Mouse (Mus musculus): ENCODE measurements around the gene Siae. TPM values are rescaled to one million over a fixed set of nuclear protein-coding genes. Genes with fewer than 3 reads are reported as not detected.

The Siae gene
- 6.3 and 7.0 TPM in 2 replicates for polyA plus RNA-seq (2012; rRNA removed)

GRCm38 (mm10) chr9:37554838-37555748 is at the start of gene Siae:
Gene Siae, plus strand, starts transcription at chr9:37555698.

GRCm38 (mm10) chr9:37527396-37528224 is 27.9 kb upstream of the Siae start, which contains the start of gene Esam:
Gene Esam, plus strand, starts transcription at chr9:37528078.

GRCm38 (mm10) chr9:37539170-37540025 is 16.1 kb upstream of the Siae start, which contains the start of gene Vsig2:
Gene Vsig2, plus strand, starts transcription at chr9:37539255.

GRCm38 (mm10) chr9:37552536-37553293 is 2.8 kb upstream of the Siae start, which contains the start of gene Nrgn:
Gene Nrgn, minus strand, starts transcription at chr9:37552904.

GRCm38 (mm10) chr9:37613182-37613910 is 57.8 kb downstream of the Siae start, which contains the start of gene Spa17:
Gene Spa17, minus strand, starts transcription at chr9:37613722.

GRCm38 (mm10) chr9:37656931-37657481 is 101.5 kb downstream of the Siae start, which contains the start of gene Tbrg1:
Gene Tbrg1, minus strand, starts transcription at chr9:37657312.

GRCm38 (mm10) chr9:37669115-37669514 is 113.6 kb downstream of the Siae start, which contains the start of gene Panx3:
Gene Panx3, minus strand, starts transcription at chr9:37669235.

Other genes starting within 250 kb of the Siae start
- 3.1 and 3.3 TPM in 2 replicates for gene Ccdc15, start 207.3 kb upstream of the Siae start, polyA plus RNA-seq (2012; rRNA removed)
- 4.7 and 5.5 TPM in 2 replicates for gene Hepacam, start 188.3 kb upstream of the Siae start, polyA plus RNA-seq (2012; rRNA removed)
- gene Robo4, start 153.8 kb upstream of the Siae start, polyA plus RNA-seq (2012; rRNA removed), result 5.0 and 6.8 TPM in 2 replicates
- gene Robo3, start 122.5 kb upstream of the Siae start, polyA plus RNA-seq (2012; rRNA removed), result 38.5 and 47.8 TPM in 2 replicates
- 81.7 and 82.7 TPM in 2 replicates for gene Msantd2, start 66.4 kb upstream of the Siae start, polyA plus RNA-seq (2012; rRNA removed)
- 27.7 and 31.4 TPM in 2 replicates for gene Esam, start 27.6 kb upstream of the Siae start, polyA plus RNA-seq (2012; rRNA removed)
- gene Vsig2, start 16.4 kb upstream of the Siae start, polyA plus RNA-seq (2012; rRNA removed), result 3.9 and 4.3 TPM in 2 replicates
- 7.8 and 9.2 TPM in 2 replicates for gene Nrgn, start 2.8 kb upstream of the Siae start, polyA plus RNA-seq (2012; rRNA removed)
- 7.3 and 9.9 TPM in 2 replicates for gene Spa17, start 58.0 kb downstream of the Siae start, polyA plus RNA-seq (2012; rRNA removed)
- gene Tbrg1, start 101.6 kb downstream of the Siae start, polyA plus RNA-seq (2012; rRNA removed), result 51.9 and 70.1 TPM in 2 replicates
- 2.7 and 9.2 TPM in 2 replicates for gene Panx3, start 113.5 kb downstream of the Siae start, polyA plus RNA-seq (2012; rRNA removed)
- not detected in 2 replicates for gene Olfr160, start 160.6 kb downstream of the Siae start, polyA plus RNA-seq (2012; rRNA removed)
- not detected in 2 replicates for gene Olfr874, start 189.4 kb downstream of the Siae start, polyA plus RNA-seq (2012; rRNA removed)
- gene Olfr875, start 216.2 kb downstream of the Siae start, polyA plus RNA-seq (2012; rRNA removed), result 0.11 TPM in 1 of 2 replicates, not detected in the other
- not detected in 2 replicates for gene Olfr876, start 247.3 kb downstream of the Siae start, polyA plus RNA-seq (2012; rRNA removed)

All from central nervous system, embryonic 14 days (tissue).